ENCODE assay signal across 16 mouse cellular contexts in the genomic region with DNA sequence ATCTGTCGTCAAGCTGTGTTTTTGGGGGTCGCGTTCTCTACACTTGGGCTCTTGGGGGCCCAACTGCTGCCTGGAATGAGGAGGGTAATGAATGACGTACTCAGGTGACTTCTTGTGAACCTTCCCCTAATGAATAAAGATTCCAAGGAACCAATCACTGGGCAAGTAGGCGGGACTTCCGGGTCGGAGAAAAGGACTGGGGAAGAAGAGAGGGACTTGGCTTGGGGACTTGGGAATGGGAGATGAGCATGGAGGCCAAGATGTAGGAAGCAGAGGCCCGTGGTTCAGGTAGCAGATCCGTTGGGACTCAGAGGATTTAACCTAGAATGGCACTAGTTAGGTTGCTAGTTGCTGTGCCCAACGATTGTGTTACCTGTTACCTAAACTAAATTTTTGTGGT. TPM values are rescaled to one million over a fixed set of nuclear protein-coding genes. Genes with fewer than 3 reads are reported as not detected.
DNase-seq lines count a peak whose midpoint lies in the region; ATAC-seq lines count a peak whose summit lies in the region.
"Had no signal": no experiment of that assay in that cellular context is flagged by ENCODE, and none has a peak within 500 bp of the region (broad histone marks: within the 10 kb centered on the region; RNA-seq: fewer than 3 reads in every experiment).

No protein-coding gene starts in this region.

- no peak overlapping the region for H3K27ac ChIP-seq in heart, embryonic 13.5 days (replicated peaks)
- no peak overlapping the region for H3K27ac ChIP-seq in neural tube, embryonic 11.5 days (ENCODE audit: low read depth, low read length)
- H3K27ac ChIP-seq in hindbrain, embryonic 16.5 days (ENCODE audit: low read depth, low read length): no peak overlapping the region
- H3K27ac ChIP-seq: liver, embryonic 13.5 days had no signal

- no peaks in the 10 kb centered on the region for H3K36me3 ChIP-seq in heart, embryonic 13.5 days
- no peaks in the 10 kb centered on the region for H3K36me3 ChIP-seq in neural tube, embryonic 11.5 days (ENCODE audit: control insufficient read depth, insufficient read depth, low read length)
- no peaks in the 10 kb centered on the region for H3K36me3 ChIP-seq in hindbrain, embryonic 16.5 days (ENCODE audit: control insufficient read depth, insufficient read depth, low read length)
- H3K36me3 ChIP-seq: liver, embryonic 13.5 days had no signal

- H3K4me2 ChIP-seq in heart, embryonic 13.5 days: peak overlapping the region; percentile 20; the same call in 1 of the 2 replicates
- H3K4me2 ChIP-seq in neural tube, embryonic 11.5 days (ENCODE audit: low read depth): no peak overlapping the region; the same call in 1 of the 2 replicates
- H3K4me2 ChIP-seq in hindbrain, embryonic 16.5 days (ENCODE audit: low read length): peak overlapping the region; percentile 21; the same call in 1 of the 2 replicates
- H3K4me2 ChIP-seq: liver, embryonic 13.5 days had no signal

- H3K27me3 ChIP-seq in heart, embryonic 13.5 days (replicated peaks): no peaks in the 10 kb centered on the region
- H3K27me3 ChIP-seq in neural tube, embryonic 11.5 days (ENCODE audit: control insufficient read depth, insufficient read depth, low read length): no peaks in the 10 kb centered on the region
- H3K27me3 ChIP-seq in hindbrain, embryonic 16.5 days (replicated peaks; ENCODE audit: control insufficient read depth, insufficient read depth, low read length): no peaks in the 10 kb centered on the region
- H3K27me3 ChIP-seq: liver, embryonic 13.5 days had no signal

- H3K9ac ChIP-seq in heart, embryonic 13.5 days: no peak overlapping the region
- H3K9ac ChIP-seq in neural tube, embryonic 11.5 days (ENCODE audit: low read length): no peak overlapping the region
- H3K9ac ChIP-seq in hindbrain, embryonic 16.5 days (ENCODE audit: low read depth, low read length): no peak overlapping the region
- H3K9ac ChIP-seq: liver, embryonic 13.5 days had no signal

- WGBS in heart, embryonic 13.5 days: 58% methylated on average over 10 of the region's 10 CpGs
- 51% methylated on average over 10 of the region's 10 CpGs for WGBS in neural tube, embryonic 11.5 days
- 53% methylated on average over 10 of the region's 10 CpGs for WGBS in hindbrain, embryonic 16.5 days

- DNase-seq in heart, postnatal 14 days: no peak
- DNase-seq in neural tube, embryonic 11.5 days (ENCODE audit: low spot score): peak; percentile 42
- DNase-seq in neural tube, embryonic 10.5 days (ENCODE audit: extremely low spot score, low spot score): no peak
- DNase-seq in yolk sac, embryonic 10.5 days (ENCODE audit: low spot score): peak; percentile 78
- no peak for DNase-seq in cerebellum, adult 8-10 months
- no peak for DNase-seq in lung, postnatal 14 days
- DNase-seq: adrenal gland, postnatal 36 days; kidney, postnatal 14 days; liver, embryonic 13.5 days; lung, postnatal 10 days had no signal

- H3K4me3 ChIP-seq in heart, embryonic 13.5 days: peak overlapping the region; percentile 21
- H3K4me3 ChIP-seq in neural tube, embryonic 11.5 days (ENCODE audit: low read depth, low read length): no peak overlapping the region
- no peak overlapping the region for H3K4me3 ChIP-seq in hindbrain, embryonic 16.5 days (ENCODE audit: low read length)
- H3K4me3 ChIP-seq: liver, embryonic 13.5 days had no signal

- H3K9me3 ChIP-seq in heart, embryonic 13.5 days: no peaks in the 10 kb centered on the region
- H3K9me3 ChIP-seq in neural tube, embryonic 11.5 days (ENCODE audit: control insufficient read depth, low read length): no peaks in the 10 kb centered on the region
- H3K9me3 ChIP-seq in hindbrain, embryonic 16.5 days (ENCODE audit: control insufficient read depth, low read length): no peaks in the 10 kb centered on the region
- H3K9me3 ChIP-seq: liver, embryonic 13.5 days had no signal

- 0 out of 2 replicates have a peak, but pooled peaks cover 4% of the 10 kb centered on the region for H3K4me1 ChIP-seq in heart, embryonic 13.5 days
- no peaks in the 10 kb centered on the region for H3K4me1 ChIP-seq in neural tube, embryonic 11.5 days (ENCODE audit: control insufficient read depth, insufficient read depth, low read length)
- H3K4me1 ChIP-seq in hindbrain, embryonic 16.5 days (ENCODE audit: control insufficient read depth, insufficient read depth, low read depth, low read length): peaks cover 2% of the 10 kb centered on the region; the same call in 1 of the 2 replicates

- intact Hi-C loops in heart, postnatal 14 days (cut with DNase I): no loop called here

- no peak for ATAC-seq in heart, embryonic 13.5 days (ENCODE audit: extremely low read depth, insufficient number of reproducible peaks, low FRiP score, low TSS enrichment)
- ATAC-seq in neural tube, embryonic 11.5 days (ENCODE audit: insufficient read depth, low FRiP score, low TSS enrichment): no peak
- ATAC-seq in hindbrain, embryonic 16.5 days: no peak
- ATAC-seq: intestine, embryonic 16.5 days had no signal

RNA-seq across cellular contexts. Expression of gene Fcgr3, which starts 15.5 kb away (rescaled TPM):
- polyA plus RNA-seq in heart, embryonic 13.5 days (2015; fragmentation: Nextera tagmentation; extraction: Ambion mirVana): 6.9 and 9.1 TPM in 2 replicates
- total RNA-seq in heart, postnatal 14 days (2021): 10 to 100 TPM; 11.8 to 11.9 TPM
- 5.6 and 6.7 TPM in 2 replicates for polyA plus RNA-seq in neural tube, embryonic 11.5 days (2014; fragmentation: Nextera tagmentation; extraction: Ambion mirVana)
- 9.8 and 11.5 TPM in 2 replicates for polyA plus RNA-seq in hindbrain, embryonic 16.5 days (2015; fragmentation: Nextera tagmentation; extraction: Ambion mirVana)

RNA-seq across cellular contexts. Expression of gene Fcgr4, which starts 30.5 kb away (rescaled TPM):
- polyA plus RNA-seq in heart, embryonic 13.5 days (2015; fragmentation: Nextera tagmentation; extraction: Ambion mirVana): 0.37 and 0.85 TPM in 2 replicates
- total RNA-seq in heart, postnatal 14 days (2021): under 1 TPM; 0.22 to 0.29 TPM
- 0.19 and 0.26 TPM in 2 replicates for polyA plus RNA-seq in neural tube, embryonic 11.5 days (2014; fragmentation: Nextera tagmentation; extraction: Ambion mirVana)
- polyA plus RNA-seq in hindbrain, embryonic 16.5 days (2015; fragmentation: Nextera tagmentation; extraction: Ambion mirVana): 0.20 and 0.40 TPM in 2 replicates
- total RNA-seq: gastrocnemius, adult 8-10 months; layer of hippocampus, postnatal 14 days; left cerebral cortex, postnatal 36 days had no signal

Comparison
In these comparisons a context has a peak if more than half of its experiments do, and no peak if none do; other contexts are left out.
1. DNase-seq: peak in neural tube, embryonic 11.5 days (single experiment) and yolk sac, embryonic 10.5 days (single experiment); none in heart, postnatal 14 days (0 of 2), neural tube, embryonic 10.5 days (single experiment), cerebellum, adult 8-10 months (single experiment) and lung, postnatal 14 days (single experiment).